ENCODE assay signal across 8 mouse cellular contexts in genomic region chr1:185681610-185682457, GRCm38 (mm10).
A peak's percentile ranks its signal among the peaks of the same experiment; 100 is the strongest.
DNase-seq lines count a peak whose midpoint lies in the region; ATAC-seq and TF ChIP-seq lines count a peak whose summit lies in the region.

No protein-coding gene starts in this region.

- no peaks in the 10 kb centered on the region for H3K36me3 ChIP-seq in MEL (ENCODE audit: control insufficient read depth in 1 of 2, insufficient read depth in 2 of 2, low read length in 2 of 2)
- H3K36me3 ChIP-seq in forebrain, embryonic 15.5 days = no peaks in the 10 kb centered on the region
- H3K36me3 ChIP-seq in lung, embryonic 15.5 days = no peaks in the 10 kb centered on the region

- intact Hi-C loops in heart, postnatal 36 days (cut with DNase I) = loop anchor here (1.0 to 10.0 kb wide), 3 partner anchors 135 to 1040 kb away; no protein-coding TSS in a partner anchor

- no peaks in the 10 kb centered on the region for H3K79me2 ChIP-seq in MEL (ENCODE audit: control insufficient read depth, insufficient read depth, low read length, poor library complexity)

- WGBS in forebrain, embryonic 15.5 days = 41% methylated on average over 21 of the region's 21 CpGs
- WGBS in lung, embryonic 15.5 days = 11% methylated on average over 21 of the region's 21 CpGs

- TF ChIP-seq RAD21 in MEL (IDR thresholded peaks at IDR 0.05; ENCODE audit: low read depth, low read length) = peak; percentile 75

- H3K9ac ChIP-seq in MEL (ENCODE audit: control insufficient read depth, low read depth, low read length, poor library complexity, severe bottlenecking) = no peak overlapping the region
- H3K9ac ChIP-seq in forebrain, embryonic 15.5 days (replicated peaks) = no peak overlapping the region
- H3K9ac ChIP-seq in lung, embryonic 15.5 days = 0 out of 2 replicates have a peak overlapping the region, but pooled peaks have one; percentile 1

- no peaks in the 10 kb centered on the region for H3K4me1 ChIP-seq in MEL (ENCODE audit: control insufficient read depth in 1 of 2, insufficient read depth in 2 of 2, low read length in 2 of 2)
- no peaks in the 10 kb centered on the region for H3K4me1 ChIP-seq in forebrain, embryonic 15.5 days
- peaks cover 19% of the 10 kb centered on the region for H3K4me1 ChIP-seq in lung, embryonic 15.5 days

- no peak overlapping the region for H3K4me3 ChIP-seq in MEL (ENCODE audit: control insufficient read depth in 1 of 2, insufficient read depth in 1 of 2, low read depth in 2 of 2, low read length in 2 of 2)
- no peak overlapping the region for H3K4me3 ChIP-seq in forebrain, embryonic 15.5 days
- no peak overlapping the region for H3K4me3 ChIP-seq in lung, embryonic 15.5 days

- no peak overlapping the region for H3K27ac ChIP-seq in MEL (ENCODE audit: control insufficient read depth, low read depth, low read length)
- no peak overlapping the region for H3K27ac ChIP-seq in forebrain, embryonic 15.5 days (replicated peaks)
- H3K27ac ChIP-seq in lung, embryonic 15.5 days = peak overlapping the region; percentile 41

- peak; percentile 63; the same call in 1 of the 2 replicates for ATAC-seq in cerebellum, adult (ENCODE audit: insufficient number of reproducible peaks, low FRiP score, low TSS enrichment)
- peak; percentile 57; the same call in 1 of the 2 replicates for ATAC-seq in forebrain, embryonic 15.5 days (replicated peaks)
- peak; percentile 69 for ATAC-seq in lung, embryonic 15.5 days (ENCODE audit: borderline replicate concordance, extremely low read depth, low FRiP score, low TSS enrichment)

- no peaks in the 10 kb centered on the region for H3K9me3 ChIP-seq in MEL (replicated peaks; ENCODE audit: insufficient read depth, low read length)
- H3K9me3 ChIP-seq in forebrain, embryonic 15.5 days = no peaks in the 10 kb centered on the region
- no peaks in the 10 kb centered on the region for H3K9me3 ChIP-seq in lung, embryonic 15.5 days

- H3K27me3 ChIP-seq in MEL (ENCODE audit: control insufficient read depth in 1 of 2, insufficient read depth in 2 of 2, low read length in 2 of 2) = no peaks in the 10 kb centered on the region
- H3K27me3 ChIP-seq in forebrain, embryonic 15.5 days = no peaks in the 10 kb centered on the region
- no peaks in the 10 kb centered on the region for H3K27me3 ChIP-seq in lung, embryonic 15.5 days

- no peak for TF ChIP-seq POLR2A in MEL (IDR thresholded peaks at IDR 0.05; ENCODE audit: control insufficient read depth in 1 of 2, insufficient read depth in 1 of 2, low read depth in 1 of 2, low read length in 2 of 2, poor library complexity in 1 of 2)

- TF ChIP-seq EP300 in MEL (IDR thresholded peaks at IDR 0.05; ENCODE audit: low read depth in 1 of 2, low read length in 2 of 2) = no peak

- peak; percentile 50 for DNase-seq in MEL (ENCODE audit: low read depth, low spot score)
- DNase-seq in heart, postnatal 36 days = peak; percentile 77 to 88
- DNase-seq in layer of hippocampus, adult 8-10 months (ENCODE audit: low spot score in 2 of 2) = peak; percentile 34 to 77
- DNase-seq in retina, adult 2 months (ENCODE audit: low read depth, low spot score) = peak; percentile 25
- DNase-seq in urinary bladder, postnatal 14 days (ENCODE audit: low spot score) = peak; percentile 86

- TF ChIP-seq CTCF in MEL (IDR thresholded peaks at IDR 0.05 in 2 of 3, conservative IDR thresholded peaks at IDR 0.05 in 1 of 3; ENCODE audit: control insufficient read depth in 1 of 3, insufficient read depth in 1 of 3, low read depth in 2 of 3, low read length in 3 of 3, poor library complexity in 1 of 3, severe bottlenecking in 1 of 3) = peak; percentile 66 to 82 (median 69)

- H3K4me2 ChIP-seq in forebrain, embryonic 15.5 days (replicated peaks) = no peak overlapping the region
- H3K4me2 ChIP-seq in lung, embryonic 15.5 days = peak overlapping the region; percentile 41

TF ChIP-seq in MEL, 35 proteins besides CTCF, POLR2A, EP300 and RAD21:
- TF ChIP-seq ZC3H11A (IDR thresholded peaks at IDR 0.05; ENCODE audit: low read depth, low read length) (peak; percentile 34; the same call in 1 of the 2 replicates), SMC3 (IDR thresholded peaks at IDR 0.05; ENCODE audit: low read depth, low read length) (peak; percentile 53), TBP (IDR thresholded peaks at IDR 0.05; ENCODE audit: low read depth, low read length) (no peak)

Comparison
In these comparisons a context has a peak if more than half of its experiments do, and no peak if none do; other contexts are left out.
1. DNase-seq: peak in every context shown above with its lines; median percentile 86 in urinary bladder, postnatal 14 days; 82 in heart, postnatal 36 days; 56 in layer of hippocampus, adult 8-10 months; 50 in MEL; 25 in retina, adult 2 months.